Mouse (Mus musculus): ENCODE measurements at regions not wholly inside any gene's neighbourhood (a gene's known extent, or its start where the extent isn't known, plus 50 kb on each side); places are given as distances from the start of the nearest gene placed in this dataset.
"Not testable (repeated sequence)": the region's sequence is repeated elsewhere in the genome, so short reads cannot be mapped to it uniquely, and the experiment has no call there.

- no peak overlapping the region for H3K9ac ChIP-seq (ENCODE audit: insufficient read depth, low read depth)
- no peaks in the 10 kb centered on the region for H3K4me1 ChIP-seq (ENCODE audit: control insufficient read depth in 1 of 2, insufficient read depth in 2 of 2)
- H3K27me3 ChIP-seq (replicated peaks): no peaks in the 10 kb centered on the region
- no peaks in the 10 kb centered on the region for H3K9me3 ChIP-seq (replicated peaks; ENCODE audit: low read length)
- no peak for DNase-seq (ENCODE audit: extremely low read depth)
- H3K36me3 ChIP-seq (replicated peaks in 1 of 2; ENCODE audit: control insufficient read depth in 1 of 2, insufficient read depth in 1 of 2, low read length in 1 of 2): no peaks in the 10 kb centered on the region
- no peak overlapping the region for H3K27ac ChIP-seq (ENCODE audit: insufficient read depth, low read depth)
- no peaks in the 10 kb centered on the region for H3K79me2 ChIP-seq (replicated peaks; ENCODE audit: control insufficient read depth, extremely low read depth, insufficient read depth, poor library complexity, severe bottlenecking)
- no peak overlapping the region for H3K4me2 ChIP-seq (ENCODE audit: insufficient read depth, low read depth, poor library complexity, severe bottlenecking)
- dilution Hi-C loops (cut with MboI; ENCODE audit: extremely low pct_ligation_motif_present, extremely low pct_unique_long_range_greater_than_20kb, low sequenced_read_pairs): no loop called here
- in situ Hi-C loops (cut with MboI; ENCODE audit: low pct_ligation_motif_present, low pct_unique_long_range_greater_than_20kb, low sequenced_read_pairs): no loop called here
- TF ChIP-seq PAX5 (IDR thresholded peaks at IDR 0.05; ENCODE audit: low read length): no peak
- TF ChIP-seq KAT2A (IDR thresholded peaks at IDR 0.05; ENCODE audit: insufficient replicate concordance, low read length): no peak
- TF ChIP-seq ZNF384 (IDR thresholded peaks at IDR 0.05; ENCODE audit: low read depth, low read length): no peak
- H3K4me3 ChIP-seq (replicated peaks in 1 of 3; ENCODE audit: low read depth in 2 of 3, low read length in 2 of 3, poor library complexity in 1 of 3): no peak overlapping the region
Measured at GRCm38 (mm10) chr5:77743467-77743866, 335.6 kb upstream of the Igfbp7 start.

- H3K4me3 ChIP-seq (replicated peaks in 1 of 3; ENCODE audit: low read depth in 2 of 3, low read length in 2 of 3, poor library complexity in 1 of 3); H3K27ac ChIP-seq (ENCODE audit: insufficient read depth, low read depth); in situ Hi-C loops (cut with MboI; ENCODE audit: low pct_ligation_motif_present, low pct_unique_long_range_greater_than_20kb, low sequenced_read_pairs); H3K36me3 ChIP-seq (replicated peaks in 1 of 2; ENCODE audit: control insufficient read depth in 1 of 2, insufficient read depth in 1 of 2, low read length in 1 of 2); dilution Hi-C loops (cut with MboI; ENCODE audit: extremely low pct_ligation_motif_present, extremely low pct_unique_long_range_greater_than_20kb, low sequenced_read_pairs); H3K4me2 ChIP-seq (ENCODE audit: insufficient read depth, low read depth, poor library complexity, severe bottlenecking); H3K9me3 ChIP-seq (replicated peaks; ENCODE audit: low read length); H3K79me2 ChIP-seq (replicated peaks; ENCODE audit: control insufficient read depth, extremely low read depth, insufficient read depth, poor library complexity, severe bottlenecking); H3K27me3 ChIP-seq (replicated peaks); H3K9ac ChIP-seq (ENCODE audit: insufficient read depth, low read depth); DNase-seq (ENCODE audit: extremely low read depth); H3K4me1 ChIP-seq (ENCODE audit: control insufficient read depth in 1 of 2, insufficient read depth in 2 of 2): not testable (repeated sequence)
Measured at GRCm38 (mm10) chr5:77730286-77730685, 322.4 kb upstream of the Igfbp7 start.

GRCm38 (mm10) chr5:77681592-77681991 is 273.8 kb upstream of the Igfbp7 start:
- H3K9me3 ChIP-seq (replicated peaks; ENCODE audit: low read length): no peaks in the 10 kb centered on the region
- no peaks in the 10 kb centered on the region for H3K36me3 ChIP-seq (replicated peaks in 1 of 2; ENCODE audit: control insufficient read depth in 1 of 2, insufficient read depth in 1 of 2, low read length in 1 of 2)
- in situ Hi-C loops (cut with MboI; ENCODE audit: low pct_ligation_motif_present, low pct_unique_long_range_greater_than_20kb, low sequenced_read_pairs) (no loop called here), dilution Hi-C loops (cut with MboI; ENCODE audit: extremely low pct_ligation_motif_present, extremely low pct_unique_long_range_greater_than_20kb, low sequenced_read_pairs) (no loop called here)
- H3K4me1 ChIP-seq (ENCODE audit: control insufficient read depth in 1 of 2, insufficient read depth in 2 of 2): no peaks in the 10 kb centered on the region
- H3K4me2 ChIP-seq (ENCODE audit: insufficient read depth, low read depth, poor library complexity, severe bottlenecking): no peak overlapping the region
- no peak overlapping the region for H3K9ac ChIP-seq (ENCODE audit: insufficient read depth, low read depth)
- peaks cover 3% of the 10 kb centered on the region for H3K27me3 ChIP-seq (replicated peaks)
- no peak overlapping the region for H3K27ac ChIP-seq (ENCODE audit: insufficient read depth, low read depth)
- no peak overlapping the region for H3K4me3 ChIP-seq (replicated peaks in 1 of 3; ENCODE audit: low read depth in 2 of 3, low read length in 2 of 3, poor library complexity in 1 of 3)
- TF ChIP-seq SMC3 (IDR thresholded peaks at IDR 0.05; ENCODE audit: low read depth, low read length) (peak; percentile 38), ZNF384 (IDR thresholded peaks at IDR 0.05; ENCODE audit: low read depth, low read length) (peak; percentile 38; the same call in 1 of the 2 replicates), SIN3A (IDR thresholded peaks at IDR 0.05; ENCODE audit: low read length) (no peak), CTCF (conservative IDR thresholded peaks at IDR 0.05 in 1 of 2, IDR thresholded peaks at IDR 0.05 in 1 of 2; ENCODE audit: low read depth in 2 of 2, low read length in 2 of 2) (peak; percentile 25 to 57; a peak in 2 of 4 replicates)
- H3K79me2 ChIP-seq (replicated peaks; ENCODE audit: control insufficient read depth, extremely low read depth, insufficient read depth, poor library complexity, severe bottlenecking): no peaks in the 10 kb centered on the region
- DNase-seq (ENCODE audit: extremely low read depth): peak; percentile 17
